Mouse (Mus musculus) MEL (cell line): ENCODE data around the gene Snx29.

Source experiments
- CTCF ChIP-seq, 3 experiments: IDR thresholded peaks in 2 of 3; conservative IDR thresholded peaks in 1 of 3; 2 replicates each; pipeline ENCODE4 v1.5.1; 2011 to 2012; ENCODE audit warnings: low read length in 3 of 3, low read depth in 2 of 3, mild to moderate bottlenecking in 2 of 3, improper control_type of control experiment in 1 of 3, inconsistent platforms in 1 of 3, mixed read lengths in 1 of 3, moderate library complexity in 1 of 3; ENCODE audit not compliant: control insufficient read depth in 1 of 3, insufficient read depth in 1 of 3, poor library complexity in 1 of 3, severe bottlenecking in 1 of 3
- EP300 ChIP-seq, 2 experiments: IDR thresholded peaks; 2 replicates each; pipeline ENCODE4 v1.6.1; 2011; ENCODE audit warnings: improper control_type of control experiment in 2 of 2, low read length in 2 of 2, low read depth in 1 of 2, mild to moderate bottlenecking in 1 of 2
- KAT2A ChIP-seq: conservative IDR thresholded peaks from 2 replicates; pipeline ENCODE4 v1.6.1; 2012; ENCODE audit warnings: low read depth, low read length, improper control_type of control experiment, inconsistent platforms
- POLR2A ChIP-seq, 2 experiments: IDR thresholded peaks; 2 replicates each; pipeline ENCODE4 v1.6.1; 2011 to 2012; ENCODE audit warnings: low read length in 2 of 2, mild to moderate bottlenecking in 2 of 2, control low read depth in 1 of 2, improper control_type of control experiment in 1 of 2, low read depth in 1 of 2, moderate library complexity in 1 of 2; ENCODE audit not compliant: control insufficient read depth in 1 of 2, insufficient read depth in 1 of 2, poor library complexity in 1 of 2

DNA sequence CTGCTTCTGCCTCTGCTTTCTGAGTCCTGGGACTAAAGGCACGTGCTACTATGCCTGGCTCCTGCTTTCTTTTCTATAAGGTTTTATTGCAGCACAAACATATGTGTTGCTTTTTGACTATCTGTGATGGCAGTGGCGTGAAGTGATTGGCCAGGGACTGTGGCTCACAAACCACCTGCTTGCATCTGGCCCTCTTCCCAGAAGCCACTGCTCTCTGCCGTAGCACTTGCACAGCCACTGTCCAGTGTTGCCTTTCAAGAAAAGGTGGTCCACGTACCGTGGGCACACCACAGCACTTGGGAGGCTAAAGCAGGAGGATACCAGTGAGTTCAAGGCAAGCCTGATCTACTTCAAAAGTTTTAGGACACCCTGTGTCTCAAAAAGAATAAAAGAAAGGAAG lies 154.9 kb downstream of the Snx29 start:
- TF ChIP-seq KAT2A (no peak), POLR2A (IDR thresholded peaks at IDR 0.05; ENCODE audit: control insufficient read depth in 1 of 2, insufficient read depth in 1 of 2, low read depth in 1 of 2, low read length in 2 of 2, poor library complexity in 1 of 2) (no peak), EP300 (IDR thresholded peaks at IDR 0.05; ENCODE audit: low read depth in 1 of 2, low read length in 2 of 2) (no peak), CTCF (IDR thresholded peaks at IDR 0.05 in 2 of 3, conservative IDR thresholded peaks at IDR 0.05 in 1 of 3; ENCODE audit: control insufficient read depth in 1 of 3, insufficient read depth in 1 of 3, low read depth in 2 of 3, low read length in 3 of 3, poor library complexity in 1 of 3, severe bottlenecking in 1 of 3) (no peak)
